Mouse (Mus musculus) left cerebral cortex, adult 2 months (tissue): Measurements from ENCODE around the gene Lep. TPM values are rescaled to one million over a fixed set of nuclear protein-coding genes. Genes with fewer than 3 reads are reported as not detected.

Source experiments
- DNase-seq, 2 experiments: peaks; one replicate each; pipeline ENCODE4 v3.0.0; 2021 to 2022; ENCODE audit warnings: low spot score in 2 of 2, mixed read lengths in 1 of 2; ENCODE audit errors: extremely low spot score in 1 of 2
- H3K27ac ChIP-seq: fragments of 200-600 bp; 2 replicates; pipeline ENCODE4 v1.8.1; 2022
- H3K4me3 ChIP-seq: fragments of 200-600 bp; 2 replicates; pipeline ENCODE4 v1.8.1; 2022
- CTCF ChIP-seq: fragments of 200-600 bp; IDR thresholded peaks from 2 replicates; pipeline ENCODE4 v1.8.1; 2022; ENCODE audit warnings: antibody characterized with exemption, mild to moderate bottlenecking, moderate library complexity
- intact Hi-C: fragments of 180-260 bp; cut with DNase I; formaldehyde crosslinking; loops from one replicate; pipeline ENCODE4 v1.15.1; 2025
- microRNA-seq, 2 experiments: library from miRNA; unstranded; fragments of <30 nt; microRNA quantifications; one replicate each; pipeline ENCODE4 v1.2.0; 2021
- total RNA-seq, 2 experiments: library from RNA; stranded (reverse); gene quantifications; 2 replicates each; pipeline ENCODE4 v1.2.3; 2021

Lep gene
- total RNA-seq, 2 experiments from 2014 or later = not detected

GRCm38 (mm10) chr6:29092904-29093303 is 32.9 kb downstream of the Lep start:
- Histone ChIP-seq H3K4me3 (no peak overlapping the region), H3K27ac (no peak overlapping the region)
- intact Hi-C loops = loop anchor here (2.0 kb wide), 1 partner anchor 50 kb away; no protein-coding TSS in a partner anchor
- peak; percentile 36 for TF ChIP-seq CTCF
- no peak for DNase-seq

GRCm38 (mm10) chr6:29099536-29100170 is 39.6 kb downstream of the Lep start:
- peak; percentile 24 to 56 for DNase-seq
- no peak for TF ChIP-seq CTCF
- intact Hi-C loops = no loop called here
- H3K4me3 ChIP-seq = no peak overlapping the region
- H3K27ac ChIP-seq = peak overlapping the region; percentile 44

- peak in 1 of 2 experiments; percentile 33 for DNase-seq
- TF ChIP-seq CTCF = no peak
- no peak overlapping the region for H3K4me3 ChIP-seq
- peak overlapping the region; percentile 56; the same call in 1 of the 2 replicates for H3K27ac ChIP-seq
- intact Hi-C loops = no loop called here
These were observed 40.4 kb downstream of the Lep start for GRCm38 (mm10) chr6:29100423-29100822.

- no peak overlapping the region for H3K4me3 ChIP-seq
- DNase-seq = peak; percentile 34 to 46
- TF ChIP-seq CTCF = no peak
- intact Hi-C loops = loop anchor here (1.0 kb wide), 1 partner anchor 45 kb away; no protein-coding TSS in a partner anchor
- peak overlapping the region; percentile 56; the same call in 1 of the 2 replicates for H3K27ac ChIP-seq
These were observed 41.3 kb downstream of the Lep start for GRCm38 (mm10) chr6:29101248-29101864.

- no peak for TF ChIP-seq CTCF
- Histone ChIP-seq H3K27ac (no peak overlapping the region), H3K4me3 (no peak overlapping the region)
- DNase-seq = no peak
- intact Hi-C loops = no loop called here
These were observed 48.4 kb downstream of the Lep start for GRCm38 (mm10) chr6:29108376-29108775.

- intact Hi-C loops = no loop called here
- Histone ChIP-seq H3K27ac (no peak overlapping the region), H3K4me3 (no peak overlapping the region)
- DNase-seq = no peak
- TF ChIP-seq CTCF = no peak
These were observed 51.5 kb downstream of the Lep start for GRCm38 (mm10) chr6:29111501-29111900.

- H3K4me3 ChIP-seq = no peak overlapping the region
- intact Hi-C loops = no loop called here
- no peak for DNase-seq
- no peak overlapping the region for H3K27ac ChIP-seq
- TF ChIP-seq CTCF = no peak
These were observed 55.7 kb downstream of the Lep start for GRCm38 (mm10) chr6:29115756-29116155.

- intact Hi-C loops = no loop called here
- DNase-seq = peak in 1 of 2 experiments; percentile 54
These were observed 57.5 kb downstream of the Lep start for GRCm38 (mm10) chr6:29117417-29118104.

GRCm38 (mm10) chr6:29118231-29118630 is 58.2 kb downstream of the Lep start:
- H3K4me3 ChIP-seq = no peak overlapping the region

More at GRCm38 (mm10) chr6:29117417-29118104, 57.5 kb downstream of the Lep start:
- H3K27ac ChIP-seq = peak overlapping the region; percentile 46; the same call in 1 of the 2 replicates
- no peak for TF ChIP-seq CTCF
- no peak overlapping the region for H3K4me3 ChIP-seq

GRCm38 (mm10) chr6:29118963-29119362 is 58.9 kb downstream of the Lep start:
- no peak overlapping the region for H3K27ac ChIP-seq
- H3K4me3 ChIP-seq = no peak overlapping the region
- no peak for DNase-seq
- intact Hi-C loops = no loop called here
- no peak for TF ChIP-seq CTCF

More at GRCm38 (mm10) chr6:29118231-29118630, 58.2 kb downstream of the Lep start:
- DNase-seq = no peak
- H3K27ac ChIP-seq = peak overlapping the region; percentile 0; the same call in 1 of the 2 replicates
- TF ChIP-seq CTCF = no peak
- intact Hi-C loops = no loop called here

GRCm38 (mm10) chr6:29119990-29120389 is 60.0 kb downstream of the Lep start:
- Histone ChIP-seq H3K27ac (no peak overlapping the region), H3K4me3 (no peak overlapping the region)
- DNase-seq = no peak
- intact Hi-C loops = no loop called here
- no peak for TF ChIP-seq CTCF

Small RNAs within 50 kb of the gene (microRNA-seq; reads per million reads assigned to microRNA genes)
- 275 to 515 reads per million in 2 experiments for gene Mir129-1

Other genes starting within 250 kb of the Lep start
- gene Lrrc4, start 228.5 kb upstream of the Lep start, total RNA-seq = 100 to 1,000 TPM; 105 to 111 TPM
- 10 to 100 TPM; 51.0 to 52.3 TPM for gene Rbm28, start 104.8 kb downstream of the Lep start, total RNA-seq
- 1 to 10 TPM; 2.5 to 2.9 TPM for gene Prrt4, start 119.4 kb downstream of the Lep start, total RNA-seq
- 10 to 100 TPM; 57.1 to 62.7 TPM for gene Impdh1, start 156.1 kb downstream of the Lep start, total RNA-seq
- gene Hilpda, start 212.3 kb downstream of the Lep start, total RNA-seq = 1 to 10 TPM; 8.0 to 9.1 TPM
- under 1 TPM; 0.38 to 0.72 TPM for gene Fam71f2, start 219.4 kb downstream of the Lep start, total RNA-seq